ENCODE assay signal across 21 mouse cellular contexts in genomic region chr2:80560773-80561172, GRCm38 (mm10). TPM values are rescaled to one million over a fixed set of nuclear protein-coding genes. Genes with fewer than 3 reads are reported as not detected.
DNase-seq lines count a peak whose midpoint lies in the region; ATAC-seq and TF ChIP-seq lines count a peak whose summit lies in the region.
"Had no signal": no experiment of that assay in that cellular context is flagged by ENCODE, and none has a peak within 500 bp of the region (broad histone marks: within the 10 kb centered on the region; RNA-seq: fewer than 3 reads in every experiment).

No protein-coding gene starts in this region.

- H3K9ac ChIP-seq in lung, embryonic 16.5 days (ENCODE audit: low read length), result no peak overlapping the region
- no peak overlapping the region for H3K9ac ChIP-seq in lung, postnatal 0 days (replicated peaks; ENCODE audit: low read depth)

- peaks cover 7% of the 10 kb centered on the region for H3K4me1 ChIP-seq in lung, embryonic 16.5 days (replicated peaks; ENCODE audit: control insufficient read depth, insufficient read depth, low read length)
- H3K4me1 ChIP-seq in lung, postnatal 0 days (ENCODE audit: insufficient read depth, low read depth, low read length), result peaks cover 7% of the 10 kb centered on the region; the same call in 1 of the 2 replicates

- peaks cover 2% of the 10 kb centered on the region; the same call in 1 of the 2 replicates for H3K36me3 ChIP-seq in lung, embryonic 16.5 days (ENCODE audit: control insufficient read depth, insufficient read depth, low read length)
- no peaks in the 10 kb centered on the region for H3K36me3 ChIP-seq in lung, postnatal 0 days (ENCODE audit: insufficient read depth, low read length)

- TF ChIP-seq EP300 in lung, postnatal 0 days (IDR thresholded peaks at IDR 0.05), result peak; percentile 63

- no peak for DNase-seq in lung, postnatal 4 days
- DNase-seq in lung, postnatal 0 days (ENCODE audit: low spot score), result peak; percentile 79
- no peak for DNase-seq in lung, adult 18-20 months
- peak; percentile 34 for DNase-seq in lung, postnatal 36 days
- DNase-seq in lung, postnatal 10 days, result no peak
- DNase-seq: adrenal gland, adult 2 months; adrenal gland, adult 8-10 months; adrenal gland, postnatal 10 days; adrenal gland, postnatal 14 days; adrenal gland, postnatal 25 days; adrenal gland, postnatal 36 days; B cell, adult 2 months; cerebellum, adult 11 months; cerebellum, adult 11-12 months; cerebellum, adult 18-20 months had no signal

- peak; percentile 79 for ATAC-seq in lung, embryonic 16.5 days (ENCODE audit: low read depth)
- ATAC-seq in lung, postnatal 0 days, result peak; percentile 91
- ATAC-seq: activated CD4-positive, CD25-positive, alpha-beta regulatory T cell, adult 4 months; CD4-positive, CD25-positive, alpha-beta regulatory T cell, adult 4 months; Patski had no signal

- 66% methylated on average over 5 of the region's 5 CpGs for WGBS in lung, embryonic 16.5 days
- WGBS in lung, postnatal 0 days, result 56% methylated on average over 5 of the region's 5 CpGs

- no peak overlapping the region for H3K27ac ChIP-seq in lung, embryonic 16.5 days (ENCODE audit: low read length)
- H3K27ac ChIP-seq in lung, postnatal 0 days (ENCODE audit: low read length), result no peak overlapping the region

- no peaks in the 10 kb centered on the region for H3K9me3 ChIP-seq in lung, embryonic 16.5 days (ENCODE audit: control insufficient read depth, low read length)
- H3K9me3 ChIP-seq in lung, postnatal 0 days (ENCODE audit: low read length), result no peaks in the 10 kb centered on the region
- H3K9me3 ChIP-seq: G1E had no signal

- no peak for TF ChIP-seq CTCF in lung, postnatal 0 days (IDR thresholded peaks at IDR 0.05)

- H3K27me3 ChIP-seq in lung, embryonic 16.5 days (ENCODE audit: control insufficient read depth, insufficient read depth, low read depth, low read length), result no peaks in the 10 kb centered on the region
- H3K27me3 ChIP-seq in lung, postnatal 0 days (replicated peaks; ENCODE audit: insufficient read depth, low read length), result no peaks in the 10 kb centered on the region
- H3K27me3 ChIP-seq: CH12.LX, Patski had no signal

- no peak overlapping the region for H3K4me2 ChIP-seq in lung, embryonic 16.5 days (ENCODE audit: low read depth, low read length)
- no peak overlapping the region for H3K4me2 ChIP-seq in lung, postnatal 0 days (replicated peaks; ENCODE audit: low read depth, low read length)

- no peak overlapping the region for H3K4me3 ChIP-seq in lung, embryonic 16.5 days (ENCODE audit: low read length)
- H3K4me3 ChIP-seq in lung, postnatal 0 days (ENCODE audit: low read depth, low read length), result no peak overlapping the region

RNA-seq across cellular contexts. Expression of gene Nckap1, which starts 20.4 kb away (rescaled TPM):
- 42.1 and 48.6 TPM in 2 replicates for polyA plus RNA-seq in lung, embryonic 16.5 days (2015; fragmentation: Nextera tagmentation; extraction: Ambion mirVana)
- 49.0 and 52.3 TPM in 2 replicates for polyA plus RNA-seq in lung, postnatal 0 days (2015; fragmentation: Nextera tagmentation; extraction: Ambion mirVana)

RNA-seq across cellular contexts. Expression of gene Dusp19, which starts 56.1 kb away (rescaled TPM):
- polyA plus RNA-seq in lung, embryonic 16.5 days (2015; fragmentation: Nextera tagmentation; extraction: Ambion mirVana), result 15.6 and 17.3 TPM in 2 replicates
- 10.0 and 11.1 TPM in 2 replicates for polyA plus RNA-seq in lung, postnatal 0 days (2015; fragmentation: Nextera tagmentation; extraction: Ambion mirVana)

RNA-seq across cellular contexts. Expression of gene Nup35, which starts 56.3 kb away (rescaled TPM):
- 47.3 and 53.1 TPM in 2 replicates for polyA plus RNA-seq in lung, embryonic 16.5 days (2015; fragmentation: Nextera tagmentation; extraction: Ambion mirVana)
- polyA plus RNA-seq in lung, postnatal 0 days (2015; fragmentation: Nextera tagmentation; extraction: Ambion mirVana), result 18.0 and 21.2 TPM in 2 replicates

Comparison
In these comparisons a context has a peak if more than half of its experiments do, and no peak if none do; other contexts are left out.
1. DNase-seq: peak in lung, postnatal 0 days (single experiment) and lung, postnatal 36 days (single experiment); none in lung, postnatal 4 days (0 of 2), lung, adult 18-20 months (0 of 2) and lung, postnatal 10 days (single experiment).